Mouse (Mus musculus) G1E (cell line): ENCODE data around the gene Agap1. TPM values are rescaled to one million over a fixed set of nuclear protein-coding genes. Genes with fewer than 3 reads are reported as not detected.

ENCODE experiments used
- ATAC-seq: 2 replicates; pipeline ENCODE4 v1.8.0; 2016; ENCODE audit warnings: mild to moderate bottlenecking; ENCODE audit not compliant: insufficient number of reproducible peaks, poor library complexity, low FRiP score, severe bottlenecking; ENCODE audit errors: extremely low read depth
- DNase-seq: peaks from one replicate; pipeline ENCODE4 v3.0.0; 2012; ENCODE audit warnings: low spot score
- H3K27me3 ChIP-seq: 2 replicates; pipeline ENCODE4 v1.6.1; 2012; ENCODE audit warnings: mild to moderate bottlenecking, low read length, inconsistent platforms; ENCODE audit not compliant: insufficient read depth
- H3K36me3 ChIP-seq: replicated peaks from 2 replicates; pipeline ENCODE3; 2012; ENCODE audit warnings: mild to moderate bottlenecking, inconsistent platforms
- H3K4me1 ChIP-seq: 2 replicates; pipeline ENCODE4 v1.6.1; 2012; ENCODE audit warnings: low read depth, low read length, inconsistent platforms, mixed read lengths; ENCODE audit not compliant: insufficient read depth
- H3K4me3 ChIP-seq: 2 replicates; pipeline ENCODE4 v1.5.1; 2012; ENCODE audit warnings: low read depth, mild to moderate bottlenecking, inconsistent platforms, low read length, moderate library complexity, mixed read lengths
- H3K9me3 ChIP-seq: replicated peaks from 2 replicates; pipeline ENCODE4 v1.6.1; 2012; ENCODE audit warnings: inconsistent platforms
- CTCF ChIP-seq: IDR thresholded peaks from 2 replicates; pipeline ENCODE4 v1.5.1; 2012; ENCODE audit warnings: low read depth, low read length, inconsistent platforms, mixed read lengths
- GATA1 ChIP-seq: IDR thresholded peaks from 2 replicates; pipeline ENCODE4 v1.6.1; 2012; ENCODE audit warnings: borderline replicate concordance, low read length, inconsistent platforms, mixed read lengths
- GATA2 ChIP-seq: IDR thresholded peaks from 2 replicates; pipeline ENCODE4 v1.6.1; 2012; ENCODE audit warnings: low read depth, low read length, inconsistent platforms, borderline replicate concordance
- POLR2AphosphoS5 ChIP-seq: IDR thresholded peaks from 2 replicates; pipeline ENCODE4 v1.6.1; 2012; ENCODE audit warnings: low read depth, low read length, inconsistent platforms; ENCODE audit not compliant: insufficient replicate concordance
- TAL1 ChIP-seq: conservative IDR thresholded peaks from 2 replicates; pipeline ENCODE4 v1.6.1; 2012; ENCODE audit warnings: low read depth, low read length, inconsistent platforms, mixed read lengths
- polyA plus RNA-seq: library from polyadenylated mRNA; stranded (reverse); fragments of >175 nt; gene quantifications from 2 replicates; pipeline ENCODE4 v1.2.3, GENCODE M21; 2012
- total RNA-seq, 2 experiments: library from RNA; stranded (forward) in 1 of 2; stranded (reverse) in 1 of 2; fragments of 200-1000 nt in 1 of 2; fragments of >200 nt in 1 of 2; fragmentation: Nextera tagmentation in 1 of 2; gene quantifications; 2 replicates each; pipeline ENCODE4 v1.2.3; 2014 to 2017

Gene Agap1
- total and polyA plus RNA-seq, 3 experiments, result 0.01 to 0.45 (median 0.16) TPM

GRCm38 (mm10) chr1:89752659-89753058 lies 298.1 kb downstream of the Agap1 start:
- H3K36me3 ChIP-seq, result no peaks in the 10 kb centered on the region
- peaks cover 79% of the 10 kb centered on the region for H3K9me3 ChIP-seq
- ATAC-seq (no peak), DNase-seq (no peak)
- H3K27me3 ChIP-seq, result no peaks in the 10 kb centered on the region
- TF ChIP-seq CTCF (no peak), TAL1 (no peak), GATA2 (no peak), POLR2AphosphoS5 (no peak), GATA1 (no peak)
- no peak overlapping the region for H3K4me3 ChIP-seq
- H3K4me1 ChIP-seq, result no peaks in the 10 kb centered on the region

DNA sequence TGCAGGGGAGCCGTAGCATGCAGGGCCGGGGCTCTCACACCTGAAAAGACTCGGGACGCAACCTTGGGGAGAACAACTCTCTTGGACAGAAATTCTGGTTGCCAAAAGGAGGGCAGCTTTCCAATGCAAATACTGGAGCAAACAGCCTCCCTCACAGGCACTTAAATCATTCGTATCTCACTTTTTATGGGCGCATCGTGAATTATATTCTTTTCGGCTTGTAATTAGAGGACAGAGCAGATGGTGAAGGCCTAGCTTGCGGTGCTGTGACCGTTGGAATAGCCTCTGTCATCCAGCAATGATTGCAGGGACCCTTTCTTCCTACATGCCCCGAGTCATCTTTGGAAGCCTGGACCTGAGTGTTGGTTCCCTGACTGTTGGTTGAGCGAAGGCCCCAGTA lies 300.8 kb downstream of the Agap1 start:
- peaks cover 71% of the 10 kb centered on the region for H3K9me3 ChIP-seq
- TF ChIP-seq TAL1, result no peak
- no peak for TF ChIP-seq POLR2AphosphoS5
- no peak for TF ChIP-seq GATA1
- TF ChIP-seq CTCF, result no peak
- H3K4me1 ChIP-seq, result no peaks in the 10 kb centered on the region
- DNase-seq, result no peak
- ATAC-seq, result no peak
- H3K27me3 ChIP-seq, result no peaks in the 10 kb centered on the region
- H3K36me3 ChIP-seq, result no peaks in the 10 kb centered on the region
- no peak overlapping the region for H3K4me3 ChIP-seq

DNA sequence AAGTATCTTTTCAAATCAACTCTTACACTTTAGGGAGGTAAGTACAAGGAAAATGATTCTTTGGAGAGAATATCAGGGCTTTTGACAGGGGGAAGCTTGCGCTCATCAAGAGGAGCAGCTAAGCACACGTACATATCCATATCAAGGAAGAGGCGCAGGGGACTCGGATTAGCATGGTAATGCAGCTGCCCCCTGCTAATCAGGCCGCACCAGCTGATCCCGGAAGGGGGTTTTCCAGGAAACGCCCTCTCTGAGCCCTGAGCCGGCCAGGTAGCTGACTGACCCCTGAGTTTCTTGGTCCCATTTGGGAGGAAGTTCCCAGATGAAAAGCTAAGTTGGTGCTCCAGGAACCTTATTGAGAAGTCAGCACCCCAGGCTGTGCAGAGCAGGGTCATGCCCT lies 301.8 kb downstream of the Agap1 start:
- no peak overlapping the region for H3K4me3 ChIP-seq
- no peaks in the 10 kb centered on the region for H3K36me3 ChIP-seq
- H3K9me3 ChIP-seq, result peaks cover 65% of the 10 kb centered on the region
- no peak for DNase-seq
- TF ChIP-seq TAL1 (no peak), CTCF (no peak), GATA1 (no peak), POLR2AphosphoS5 (no peak), GATA2 (no peak)
- H3K27me3 ChIP-seq, result no peaks in the 10 kb centered on the region
- no peaks in the 10 kb centered on the region for H3K4me1 ChIP-seq
- ATAC-seq, result no peak

- Histone ChIP-seq H3K27me3 (no peaks in the 10 kb centered on the region), H3K4me1 (no peaks in the 10 kb centered on the region), H3K9me3 (peaks cover 66% of the 10 kb centered on the region), H3K36me3 (no peaks in the 10 kb centered on the region), H3K4me3 (no peak overlapping the region)
- DNase-seq (no peak), ATAC-seq (no peak)
- no peak for TF ChIP-seq GATA2
- TF ChIP-seq CTCF, result no peak
- TF ChIP-seq POLR2AphosphoS5, result no peak
- TF ChIP-seq TAL1, result no peak
These were observed 302.9 kb downstream of the Agap1 start for GRCm38 (mm10) chr1:89757545-89757944.

GRCm38 (mm10) chr1:89763912-89764311 lies 309.3 kb downstream of the Agap1 start:
- Histone ChIP-seq H3K9me3 (peaks cover 72% of the 10 kb centered on the region), H3K27me3 (no peaks in the 10 kb centered on the region), H3K4me1 (no peaks in the 10 kb centered on the region), H3K36me3 (no peaks in the 10 kb centered on the region), H3K4me3 (no peak overlapping the region)
- ATAC-seq (no peak), DNase-seq (no peak)
- TF ChIP-seq CTCF (no peak), GATA2 (no peak), POLR2AphosphoS5 (no peak), GATA1 (no peak), TAL1 (no peak)

DNA sequence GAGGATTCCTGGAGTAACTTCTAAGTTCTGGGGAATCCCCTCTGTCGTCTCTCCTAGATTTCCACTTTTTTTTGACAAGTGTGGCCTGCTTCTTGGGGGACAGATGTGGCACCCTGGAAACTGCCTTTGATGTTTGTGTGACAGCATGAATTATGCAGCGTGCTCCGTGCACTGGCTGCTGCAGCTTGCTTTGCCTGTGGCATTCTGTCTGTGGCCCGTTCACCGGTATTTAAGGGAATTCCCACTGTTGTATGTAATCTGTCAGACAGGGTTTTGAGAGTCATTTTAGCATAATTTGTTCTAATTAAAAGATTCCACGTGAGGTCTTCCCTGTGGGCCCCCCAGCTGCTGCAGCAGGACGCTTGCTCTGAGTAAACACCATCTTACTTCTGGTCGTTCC lies 312.3 kb downstream of the Agap1 start:
- Histone ChIP-seq H3K27me3 (no peaks in the 10 kb centered on the region), H3K4me3 (no peak overlapping the region), H3K9me3 (peaks cover 83% of the 10 kb centered on the region), H3K4me1 (no peaks in the 10 kb centered on the region), H3K36me3 (no peaks in the 10 kb centered on the region)
- TF ChIP-seq GATA2, result no peak
- TF ChIP-seq CTCF, result no peak
- no peak for TF ChIP-seq POLR2AphosphoS5
- TF ChIP-seq TAL1, result no peak
- no peak for TF ChIP-seq GATA1
- ATAC-seq, result no peak
- no peak for DNase-seq

DNA sequence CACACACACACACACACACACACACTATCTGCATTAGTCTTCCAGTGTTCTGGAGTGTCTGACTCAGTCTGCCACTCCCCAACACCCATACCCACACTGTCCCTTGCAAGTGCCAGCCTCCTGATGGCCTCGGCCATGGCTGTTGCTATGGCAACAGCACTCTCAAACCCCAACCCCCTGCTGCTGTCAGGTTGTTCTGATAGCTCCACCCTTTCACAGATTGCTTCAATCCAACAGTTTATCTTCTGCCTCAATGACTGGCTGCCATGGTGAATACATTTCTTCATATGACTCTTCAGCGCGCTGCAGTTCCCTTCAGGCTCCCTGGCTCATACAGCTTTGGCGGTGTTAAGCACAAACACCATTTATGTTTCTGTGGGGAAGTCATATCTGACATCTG lies 315.0 kb downstream of the Agap1 start:
- no peak for DNase-seq
- H3K4me3 ChIP-seq, result no peak overlapping the region
- no peak for TF ChIP-seq GATA1
- no peak for TF ChIP-seq POLR2AphosphoS5
- no peak for TF ChIP-seq GATA2
- TF ChIP-seq TAL1, result no peak
- no peak for TF ChIP-seq CTCF
- ATAC-seq, result no peak
- H3K27me3 ChIP-seq, result no peaks in the 10 kb centered on the region; the same call in 1 of the 2 replicates
- H3K4me1 ChIP-seq, result no peaks in the 10 kb centered on the region
- no peaks in the 10 kb centered on the region for H3K36me3 ChIP-seq
- peaks cover 84% of the 10 kb centered on the region for H3K9me3 ChIP-seq
